Mouse (Mus musculus) heart, postnatal 4 days (tissue): ENCODE measurements at regions not wholly inside any gene's neighbourhood (a gene's known extent, or its start where the extent isn't known, plus 50 kb on each side); places are given as distances from the start of the nearest gene placed in this dataset.

Source experiments
- DNase-seq: peaks from one replicate; pipeline ENCODE4 v3.0.0; 2021

- no peak for DNase-seq
These were observed 138.9 kb upstream of the Ddit4l start for GRCm38 (mm10) chr3:137482546-137482945.

- no peak for DNase-seq
These were observed 138.4 kb upstream of the Ddit4l start for GRCm38 (mm10) chr3:137482971-137483370.

- no peak for DNase-seq
These were observed 131.8 kb upstream of the Ddit4l start for GRCm38 (mm10) chr3:137489592-137489991.

GRCm38 (mm10) chr3:137491508-137492019 lies 129.8 kb upstream of the Ddit4l start:
- no peak for DNase-seq

GRCm38 (mm10) chr3:137498343-137498742 lies 123.1 kb upstream of the Ddit4l start:
- no peak for DNase-seq

- DNase-seq = no peak
These were observed 110.1 kb upstream of the Ddit4l start for GRCm38 (mm10) chr3:137511283-137511682.

GRCm38 (mm10) chr3:137512411-137512810 lies 109.0 kb upstream of the Ddit4l start:
- no peak for DNase-seq

GRCm38 (mm10) chr3:137513026-137513425 lies 108.4 kb upstream of the Ddit4l start:
- DNase-seq = peak; percentile 13

- no peak for DNase-seq
These were observed 107.2 kb upstream of the Ddit4l start for GRCm38 (mm10) chr3:137514238-137514637.

- no peak for DNase-seq
These were observed 104.0 kb upstream of the Ddit4l start for GRCm38 (mm10) chr3:137517433-137517832.

- no peak for DNase-seq
These were observed 101.2 kb upstream of the Ddit4l start for GRCm38 (mm10) chr3:137520191-137520590.

GRCm38 (mm10) chr3:137525606-137526575 lies 95.5 kb upstream of the Ddit4l start:
- DNase-seq = no peak

- no peak for DNase-seq
These were observed 91.8 kb upstream of the Ddit4l start for GRCm38 (mm10) chr3:137529592-137529960.

- DNase-seq = no peak
These were observed 91.3 kb upstream of the Ddit4l start for GRCm38 (mm10) chr3:137529961-137530609.

- DNase-seq = no peak
These were observed 79.7 kb upstream of the Ddit4l start for GRCm38 (mm10) chr3:137541666-137542065.

- DNase-seq = no peak
These were observed 79.1 kb upstream of the Ddit4l start for GRCm38 (mm10) chr3:137542343-137542742.

GRCm38 (mm10) chr3:137547414-137547877 lies 74.0 kb upstream of the Ddit4l start:
- no peak for DNase-seq

GRCm38 (mm10) chr3:137547938-137548337 lies 73.5 kb upstream of the Ddit4l start:
- DNase-seq = peak; percentile 63

GRCm38 (mm10) chr3:137550708-137551107 lies 70.7 kb upstream of the Ddit4l start:
- DNase-seq = no peak

- DNase-seq = no peak
These were observed 68.7 kb upstream of the Ddit4l start for GRCm38 (mm10) chr3:137552472-137553336.

- DNase-seq = no peak
These were observed 60.5 kb upstream of the Ddit4l start for GRCm38 (mm10) chr3:137560851-137561449.

- DNase-seq = no peak
These were observed 59.4 kb upstream of the Ddit4l start for GRCm38 (mm10) chr3:137561986-137562385.
